Mouse (Mus musculus): ENCODE measurements around the gene Sdc3. TPM values are rescaled to one million over a fixed set of nuclear protein-coding genes. Genes with fewer than 3 reads are reported as not detected.

Sdc3 gene
- polyA plus RNA-seq, 1 experiment from 2014 or later, result 12.3 TPM

DNA sequence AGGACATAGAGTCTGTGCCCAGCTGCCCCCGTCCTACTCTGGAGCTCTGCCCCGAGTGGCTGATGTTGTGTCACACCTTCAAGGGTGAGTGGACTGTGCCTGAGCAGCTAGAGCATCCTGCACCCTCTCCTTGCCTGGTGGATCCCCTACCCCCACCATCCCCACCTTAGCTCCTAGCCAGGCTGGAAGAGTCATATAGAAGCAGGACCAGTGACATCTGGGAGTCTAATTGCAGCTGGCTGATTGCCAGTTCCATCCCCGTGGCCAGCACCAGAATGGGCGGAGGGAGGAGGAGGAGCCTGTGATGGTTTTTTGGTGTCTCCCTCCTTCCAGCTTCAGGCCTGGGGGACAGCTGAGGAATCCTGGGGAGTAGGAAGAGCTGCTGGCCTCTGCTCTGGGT is 6.8 kb downstream of the Sdc3 start:
- H3K27ac ChIP-seq (ENCODE audit: low read length), result no peak overlapping the region
- H3K4me1 ChIP-seq (ENCODE audit: control insufficient read depth, low read depth, low read length), result no peaks in the 10 kb centered on the region; the same call in 1 of the 2 replicates
- no peaks in the 10 kb centered on the region for H3K36me3 ChIP-seq (ENCODE audit: control insufficient read depth, insufficient read depth)
- peaks cover 5% of the 10 kb centered on the region for H3K27me3 ChIP-seq (ENCODE audit: control insufficient read depth, insufficient read depth, low read depth, low read length)
- no peak overlapping the region for H3K4me2 ChIP-seq (ENCODE audit: low read depth, low read length)
- no peak overlapping the region for H3K4me3 ChIP-seq (ENCODE audit: low read depth, low read length)
- no peaks in the 10 kb centered on the region for H3K9me3 ChIP-seq (replicated peaks; ENCODE audit: control insufficient read depth, low read length)
- 44% methylated on average over 4 of the region's 4 CpGs for WGBS (ENCODE audit: insufficient replicate concordance)
- ATAC-seq (ENCODE audit: low read depth), result no peak
- H3K9ac ChIP-seq (ENCODE audit: low read depth, low read length), result no peak overlapping the region

DNA sequence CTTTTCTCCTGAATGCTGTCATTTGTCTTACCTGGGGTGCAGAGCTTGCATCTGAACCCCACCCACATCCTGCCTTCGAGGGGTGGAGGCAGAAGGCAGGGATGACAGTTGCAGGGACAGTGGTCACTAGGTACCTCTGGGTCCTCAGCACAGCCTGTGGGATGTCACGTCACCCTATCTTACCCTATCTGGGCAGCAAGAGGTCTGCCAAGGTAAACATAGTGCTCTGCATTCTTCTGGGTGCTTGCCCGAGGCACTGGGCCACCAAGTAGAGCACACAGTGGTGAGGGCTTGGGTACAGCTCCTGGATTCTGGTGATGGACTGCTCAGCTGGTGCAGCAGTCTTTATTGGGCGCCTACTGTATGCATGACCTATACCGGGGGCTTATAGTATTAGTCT is 7.2 kb downstream of the Sdc3 start:
- no peaks in the 10 kb centered on the region for H3K36me3 ChIP-seq (ENCODE audit: control insufficient read depth, insufficient read depth)
- no peak overlapping the region for H3K4me2 ChIP-seq (ENCODE audit: low read depth, low read length)
- WGBS (ENCODE audit: insufficient replicate concordance), result 38% methylated on average over 5 of the region's 5 CpGs
- H3K9me3 ChIP-seq (replicated peaks; ENCODE audit: control insufficient read depth, low read length), result no peaks in the 10 kb centered on the region
- no peak overlapping the region for H3K9ac ChIP-seq (ENCODE audit: low read depth, low read length)
- H3K27ac ChIP-seq (ENCODE audit: low read length), result no peak overlapping the region
- H3K4me3 ChIP-seq (ENCODE audit: low read depth, low read length), result no peak overlapping the region
- H3K4me1 ChIP-seq (ENCODE audit: control insufficient read depth, low read depth, low read length), result no peaks in the 10 kb centered on the region; the same call in 1 of the 2 replicates
- peaks cover under 1% of the 10 kb centered on the region for H3K27me3 ChIP-seq (ENCODE audit: control insufficient read depth, insufficient read depth, low read depth, low read length)
- no peak for ATAC-seq (ENCODE audit: low read depth)

GRCm38 (mm10) chr4:130800147-130800546 is 7.8 kb downstream of the Sdc3 start:
- H3K4me1 ChIP-seq (ENCODE audit: control insufficient read depth, low read depth, low read length), result no peaks in the 10 kb centered on the region; the same call in 1 of the 2 replicates
- no peak overlapping the region for H3K27ac ChIP-seq (ENCODE audit: low read length)
- H3K9me3 ChIP-seq (replicated peaks; ENCODE audit: control insufficient read depth, low read length), result no peaks in the 10 kb centered on the region
- H3K9ac ChIP-seq (ENCODE audit: low read depth, low read length), result no peak overlapping the region
- no peaks in the 10 kb centered on the region; the same call in 1 of the 2 replicates for H3K27me3 ChIP-seq (ENCODE audit: control insufficient read depth, insufficient read depth, low read depth, low read length)
- no peaks in the 10 kb centered on the region for H3K36me3 ChIP-seq (ENCODE audit: control insufficient read depth, insufficient read depth)
- WGBS (ENCODE audit: insufficient replicate concordance), result 58% methylated on average over 6 of the region's 6 CpGs
- no peak for ATAC-seq (ENCODE audit: low read depth)
- no peak overlapping the region for H3K4me3 ChIP-seq (ENCODE audit: low read depth, low read length)
- H3K4me2 ChIP-seq (ENCODE audit: low read depth, low read length), result no peak overlapping the region

- H3K36me3 ChIP-seq (ENCODE audit: control insufficient read depth, insufficient read depth), result no peaks in the 10 kb centered on the region
- no peak overlapping the region for H3K4me3 ChIP-seq (ENCODE audit: low read depth, low read length)
- H3K27ac ChIP-seq (ENCODE audit: low read length), result no peak overlapping the region
- H3K27me3 ChIP-seq (ENCODE audit: control insufficient read depth, insufficient read depth, low read depth, low read length), result no peaks in the 10 kb centered on the region
- H3K4me1 ChIP-seq (ENCODE audit: control insufficient read depth, low read depth, low read length), result no peaks in the 10 kb centered on the region; the same call in 1 of the 2 replicates
- H3K9ac ChIP-seq (ENCODE audit: low read depth, low read length), result no peak overlapping the region
- no peak overlapping the region for H3K4me2 ChIP-seq (ENCODE audit: low read depth, low read length)
- 60% methylated on average over 5 of the region's 5 CpGs for WGBS (ENCODE audit: insufficient replicate concordance)
- no peak; the same call in 1 of the 2 replicates for ATAC-seq (ENCODE audit: low read depth)
- no peaks in the 10 kb centered on the region for H3K9me3 ChIP-seq (replicated peaks; ENCODE audit: control insufficient read depth, low read length)
Observed at GRCm38 (mm10) chr4:130801198-130801597, 8.9 kb downstream of the Sdc3 start.

GRCm38 (mm10) chr4:130801624-130802329 is 9.4 kb downstream of the Sdc3 start:
- no peaks in the 10 kb centered on the region for H3K9me3 ChIP-seq (replicated peaks; ENCODE audit: control insufficient read depth, low read length)
- no peaks in the 10 kb centered on the region; the same call in 1 of the 2 replicates for H3K4me1 ChIP-seq (ENCODE audit: control insufficient read depth, low read depth, low read length)
- no peak overlapping the region for H3K9ac ChIP-seq (ENCODE audit: low read depth, low read length)
- H3K27me3 ChIP-seq (ENCODE audit: control insufficient read depth, insufficient read depth, low read depth, low read length), result no peaks in the 10 kb centered on the region
- ATAC-seq (ENCODE audit: low read depth), result no peak
- no peak overlapping the region for H3K27ac ChIP-seq (ENCODE audit: low read length)
- no peak overlapping the region for H3K4me3 ChIP-seq (ENCODE audit: low read depth, low read length)
- WGBS (ENCODE audit: insufficient replicate concordance), result 48% methylated on average over 10 of the region's 10 CpGs
- no peak overlapping the region for H3K4me2 ChIP-seq (ENCODE audit: low read depth, low read length)
- no peaks in the 10 kb centered on the region for H3K36me3 ChIP-seq (ENCODE audit: control insufficient read depth, insufficient read depth)

- Histone ChIP-seq H3K27me3 (ENCODE audit: control insufficient read depth, insufficient read depth, low read depth, low read length) (no peaks in the 10 kb centered on the region), H3K36me3 (ENCODE audit: control insufficient read depth, insufficient read depth) (no peaks in the 10 kb centered on the region), H3K9me3 (replicated peaks; ENCODE audit: control insufficient read depth, low read length) (no peaks in the 10 kb centered on the region), H3K4me1 (ENCODE audit: control insufficient read depth, low read depth, low read length) (no peaks in the 10 kb centered on the region; the same call in 1 of the 2 replicates), H3K4me2 (ENCODE audit: low read depth, low read length) (no peak overlapping the region), H3K4me3 (ENCODE audit: low read depth, low read length) (no peak overlapping the region), H3K27ac (ENCODE audit: low read length) (no peak overlapping the region), H3K9ac (ENCODE audit: low read depth, low read length) (no peak overlapping the region)
- WGBS (ENCODE audit: insufficient replicate concordance), result 65% methylated on average over 2 of the region's 2 CpGs
- ATAC-seq (ENCODE audit: low read depth), result no peak
Observed at GRCm38 (mm10) chr4:130803591-130803990, 11.3 kb downstream of the Sdc3 start.

- Histone ChIP-seq H3K27ac (ENCODE audit: low read length) (no peak overlapping the region), H3K27me3 (ENCODE audit: control insufficient read depth, insufficient read depth, low read depth, low read length) (no peaks in the 10 kb centered on the region), H3K4me2 (ENCODE audit: low read depth, low read length) (no peak overlapping the region), H3K4me1 (ENCODE audit: control insufficient read depth, low read depth, low read length) (no peaks in the 10 kb centered on the region; the same call in 1 of the 2 replicates), H3K4me3 (ENCODE audit: low read depth, low read length) (no peak overlapping the region), H3K36me3 (ENCODE audit: control insufficient read depth, insufficient read depth) (no peaks in the 10 kb centered on the region), H3K9me3 (replicated peaks; ENCODE audit: control insufficient read depth, low read length) (no peaks in the 10 kb centered on the region), H3K9ac (ENCODE audit: low read depth, low read length) (no peak overlapping the region)
- WGBS (ENCODE audit: insufficient replicate concordance), result 44% methylated on average over 2 of the region's 2 CpGs
- ATAC-seq (ENCODE audit: low read depth), result no peak
Observed at GRCm38 (mm10) chr4:130804292-130804691, 12.0 kb downstream of the Sdc3 start.

DNA sequence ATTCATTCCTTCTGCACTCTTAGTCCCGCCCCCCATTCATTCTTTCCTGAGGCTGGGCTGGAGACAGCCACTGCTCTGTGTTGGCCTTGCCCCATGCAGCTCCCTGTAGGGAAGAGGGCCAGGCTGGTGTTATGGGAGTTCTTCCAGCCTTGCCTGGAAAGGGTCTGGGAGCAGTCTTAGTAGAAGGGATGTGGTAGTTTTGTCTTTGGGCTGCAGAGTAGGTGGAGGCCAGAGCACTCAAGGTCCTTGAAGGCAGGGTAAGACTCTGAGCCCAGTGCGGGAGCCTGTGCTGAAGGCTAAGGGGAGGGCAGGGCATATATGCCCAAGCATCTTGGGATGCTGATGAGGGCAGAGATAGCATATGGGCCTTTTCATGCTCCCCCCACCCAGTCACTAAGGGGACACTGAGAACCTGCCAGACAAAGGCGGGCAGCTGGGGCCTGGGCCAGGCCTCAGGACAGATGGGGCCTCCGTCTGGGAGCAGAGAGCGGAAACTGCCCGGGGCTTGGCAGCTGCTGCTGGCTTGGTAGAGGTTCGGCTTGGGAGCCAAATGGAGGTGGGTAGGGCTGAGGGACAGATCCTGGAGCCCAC is 12.5 kb downstream of the Sdc3 start:
- H3K4me2 ChIP-seq (ENCODE audit: low read depth, low read length), result no peak overlapping the region
- no peaks in the 10 kb centered on the region for H3K9me3 ChIP-seq (replicated peaks; ENCODE audit: control insufficient read depth, low read length)
- H3K4me1 ChIP-seq (ENCODE audit: control insufficient read depth, low read depth, low read length), result no peaks in the 10 kb centered on the region; the same call in 1 of the 2 replicates
- H3K9ac ChIP-seq (ENCODE audit: low read depth, low read length), result no peak overlapping the region
- ATAC-seq (ENCODE audit: low read depth), result no peak
- H3K4me3 ChIP-seq (ENCODE audit: low read depth, low read length), result no peak overlapping the region
- no peak overlapping the region for H3K27ac ChIP-seq (ENCODE audit: low read length)
- no peaks in the 10 kb centered on the region for H3K27me3 ChIP-seq (ENCODE audit: control insufficient read depth, insufficient read depth, low read depth, low read length)
- no peaks in the 10 kb centered on the region for H3K36me3 ChIP-seq (ENCODE audit: control insufficient read depth, insufficient read depth)
- 65% methylated on average over 7 of the region's 7 CpGs for WGBS (ENCODE audit: insufficient replicate concordance)

GRCm38 (mm10) chr4:130805746-130806145 is 13.4 kb downstream of the Sdc3 start:
- no peaks in the 10 kb centered on the region for H3K4me1 ChIP-seq (ENCODE audit: control insufficient read depth, low read depth, low read length)
- WGBS (ENCODE audit: insufficient replicate concordance), result 65% methylated on average over 7 of the region's 7 CpGs
- H3K27me3 ChIP-seq (ENCODE audit: control insufficient read depth, insufficient read depth, low read depth, low read length), result no peaks in the 10 kb centered on the region
- H3K36me3 ChIP-seq (ENCODE audit: control insufficient read depth, insufficient read depth), result no peaks in the 10 kb centered on the region
- no peak overlapping the region for H3K9ac ChIP-seq (ENCODE audit: low read depth, low read length)
- H3K27ac ChIP-seq (ENCODE audit: low read length), result no peak overlapping the region
- H3K4me3 ChIP-seq (ENCODE audit: low read depth, low read length), result no peak overlapping the region
- no peak for ATAC-seq (ENCODE audit: low read depth)
- H3K9me3 ChIP-seq (replicated peaks; ENCODE audit: control insufficient read depth, low read length), result no peaks in the 10 kb centered on the region
- H3K4me2 ChIP-seq (ENCODE audit: low read depth, low read length), result no peak overlapping the region
